Mouse (Mus musculus): ENCODE results near the gene Cfap100. TPM values are rescaled to one million over a fixed set of nuclear protein-coding genes. Genes with fewer than 3 reads are reported as not detected.

Cfap100 gene
- total RNA-seq, 2 experiments from 2014 or later, result 4.9 to 6.5 TPM

DNA sequence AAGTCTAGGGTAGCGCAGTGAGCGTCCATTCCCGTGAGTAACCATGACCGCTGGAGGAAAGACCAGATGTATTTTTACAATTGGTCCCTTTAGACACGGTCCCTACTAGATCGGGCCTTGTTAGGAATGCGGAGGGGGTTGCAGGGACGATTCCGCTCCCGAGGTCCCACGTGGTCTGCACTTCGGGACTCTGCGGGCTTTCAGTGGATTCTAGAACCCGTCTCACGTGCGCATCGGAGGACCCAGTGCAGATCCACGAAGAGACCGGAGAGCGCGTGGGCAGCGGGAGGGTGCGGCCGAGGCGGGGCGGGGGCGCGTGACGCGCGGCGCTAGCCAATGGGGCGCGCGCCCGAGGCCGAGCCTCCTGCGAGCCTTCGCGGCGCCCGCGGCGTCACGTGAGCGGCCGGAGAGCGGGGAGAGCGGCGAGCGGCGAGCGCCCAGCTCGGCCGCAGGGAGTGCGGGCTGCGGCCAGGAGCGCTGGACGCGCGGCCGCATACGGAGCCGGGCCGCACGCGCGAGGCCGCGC is 33.6 kb upstream of the Cfap100 start, which contains the start of gene Klf15:
TSS of gene Klf15 (plus strand) at position 396 of the 526 bp plus-strand sequence.
- intact Hi-C loops (cut with DNase I), result no loop called here
- peak; percentile 65 to 92 for DNase-seq (ENCODE audit: extremely low spot score in 1 of 2, low spot score in 2 of 2)

DNA sequence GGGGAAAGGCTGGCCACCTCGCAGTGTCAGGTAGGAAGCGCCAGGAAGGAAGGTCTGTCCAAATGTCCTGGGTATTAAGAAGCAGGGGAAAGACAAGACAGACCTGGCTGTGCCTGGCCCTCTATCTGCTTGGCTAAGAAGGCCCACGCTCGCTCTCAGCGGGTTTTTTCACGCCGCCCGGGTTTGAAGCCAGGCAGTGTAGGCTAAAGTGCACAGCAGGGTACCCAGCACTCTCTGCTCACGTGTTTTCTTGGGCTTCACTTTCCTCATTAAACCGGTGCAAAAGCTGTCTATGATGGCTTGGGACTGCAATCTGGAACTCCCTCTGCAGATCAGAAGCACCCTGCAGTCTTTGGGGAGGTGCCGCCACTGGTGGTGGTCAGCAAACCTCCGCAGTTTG is 33.2 kb upstream of the Cfap100 start:
- intact Hi-C loops (cut with DNase I), result no loop called here
- no peak for DNase-seq (ENCODE audit: extremely low spot score in 1 of 2, low spot score in 2 of 2)

DNA sequence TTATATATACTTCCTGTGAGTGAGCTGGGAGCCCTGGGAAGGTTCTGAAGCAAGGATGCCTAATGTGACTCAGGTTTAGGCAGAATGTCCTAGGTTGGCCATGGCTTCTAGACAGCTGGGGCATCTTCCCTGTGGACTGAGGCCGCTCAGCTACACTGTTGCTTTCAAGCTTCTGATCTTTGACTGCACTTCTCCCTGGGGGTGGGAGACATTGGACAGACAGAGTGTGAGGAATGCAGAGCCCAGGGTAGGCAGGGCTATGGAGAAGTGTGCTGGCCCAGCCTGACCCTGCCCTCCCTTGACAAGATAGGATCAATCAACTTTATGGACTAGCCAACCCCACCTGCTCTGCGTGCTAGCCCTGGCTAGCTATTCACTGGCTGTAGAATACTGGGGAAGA is 32.6 kb upstream of the Cfap100 start:
- intact Hi-C loops (cut with DNase I), result no loop called here
- DNase-seq (ENCODE audit: extremely low spot score in 1 of 2, low spot score in 2 of 2), result no peak

DNA sequence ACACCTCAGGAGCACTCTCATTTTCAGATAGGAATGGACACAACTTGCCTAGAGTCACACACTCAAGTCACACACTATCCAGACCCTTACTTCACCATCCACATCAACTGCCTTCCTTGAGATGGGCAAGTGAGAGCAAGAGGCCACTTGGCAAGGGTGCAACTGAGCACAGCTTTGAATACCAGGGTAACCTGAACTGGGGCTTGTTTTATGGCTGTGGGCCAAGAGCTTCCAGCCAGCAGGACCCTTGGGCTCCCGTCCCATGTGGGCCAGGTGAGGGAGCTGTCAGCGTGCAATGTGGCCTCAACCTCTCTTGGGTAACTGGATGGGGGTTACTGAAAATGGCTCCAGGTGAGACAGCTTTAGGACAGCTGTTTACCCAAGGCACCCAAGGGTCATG is 28.8 kb upstream of the Cfap100 start:
- intact Hi-C loops (cut with DNase I), result no loop called here
- no peak for DNase-seq (ENCODE audit: extremely low spot score in 1 of 2, low spot score in 2 of 2)

- no peak for DNase-seq (ENCODE audit: extremely low spot score in 1 of 2, low spot score in 2 of 2)
- intact Hi-C loops (cut with DNase I), result loop anchor here (5.0 kb wide), 1 partner anchor 64 kb away; no protein-coding TSS in a partner anchor
These were observed 25.2 kb upstream of the Cfap100 start for GRCm38 (mm10) chr6:90453751-90454150.

- intact Hi-C loops (cut with DNase I), result loop anchor here (5.0 kb wide), 1 partner anchor 65 kb away; no protein-coding TSS in a partner anchor
These were observed 24.0 kb upstream of the Cfap100 start for GRCm38 (mm10) chr6:90452603-90453002.

DNA sequence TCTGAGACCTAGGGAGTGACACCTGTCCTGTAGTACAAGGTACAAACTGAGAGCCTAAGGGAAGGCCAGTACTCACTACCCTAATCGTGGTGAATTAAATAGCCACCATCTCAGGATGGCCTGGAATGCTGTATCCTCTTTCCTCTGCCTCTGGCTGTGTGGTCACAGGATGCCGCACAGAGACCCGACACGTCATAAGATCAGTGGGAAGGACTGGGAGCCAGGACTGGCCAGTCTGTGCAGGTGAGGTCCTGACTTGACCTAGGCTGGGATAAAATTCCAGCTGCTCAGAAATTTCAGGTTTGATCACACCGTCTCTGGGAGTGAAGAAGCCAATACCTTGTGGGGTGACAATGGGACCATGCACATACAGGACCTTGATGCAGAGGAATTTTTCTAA is 22.9 kb upstream of the Cfap100 start:
- intact Hi-C loops (cut with DNase I), result loop anchor here (5.0 kb wide), 1 partner anchor 66 kb away; no protein-coding TSS in a partner anchor
- no peak for DNase-seq (ENCODE audit: extremely low spot score in 1 of 2, low spot score in 2 of 2)

More at GRCm38 (mm10) chr6:90452603-90453002, 24.0 kb upstream of the Cfap100 start:
- DNase-seq (ENCODE audit: extremely low spot score in 1 of 2, low spot score in 2 of 2), result no peak

DNA sequence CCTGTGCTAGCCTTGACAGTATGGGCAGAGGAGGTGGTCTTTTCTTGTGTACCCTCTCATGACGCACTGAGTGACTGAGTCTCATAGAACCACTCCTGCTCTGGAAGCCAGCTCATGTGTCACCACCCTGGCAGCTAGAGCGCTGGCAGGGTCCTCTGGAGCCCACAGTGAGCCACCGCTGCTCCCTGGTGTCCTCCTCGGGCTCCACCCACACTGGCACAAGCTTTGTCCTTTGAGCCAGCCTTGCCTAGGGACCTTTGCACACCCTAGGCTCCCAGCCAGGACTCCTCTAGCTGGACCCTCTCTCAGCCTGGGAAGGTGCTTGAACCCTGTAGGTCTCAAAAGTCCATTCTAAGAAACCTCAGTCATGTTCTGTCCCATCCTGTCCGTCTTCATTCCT is 22.1 kb upstream of the Cfap100 start:
- intact Hi-C loops (cut with DNase I), result loop anchor here (5.0 kb wide), 1 partner anchor 67 kb away; no protein-coding TSS in a partner anchor
- no peak for DNase-seq (ENCODE audit: extremely low spot score in 1 of 2, low spot score in 2 of 2)

GRCm38 (mm10) chr6:90450179-90450578 is 21.6 kb upstream of the Cfap100 start:
- intact Hi-C loops (cut with DNase I), result loop anchor here (5.0 kb wide), 1 partner anchor 67 kb away; no protein-coding TSS in a partner anchor
- DNase-seq (ENCODE audit: extremely low spot score in 1 of 2, low spot score in 2 of 2), result peak; percentile 70 to 87

- intact Hi-C loops (cut with DNase I), result no loop called here
- DNase-seq (ENCODE audit: extremely low spot score in 1 of 2, low spot score in 2 of 2), result peak in 1 of 2 experiments; percentile 64
These were observed 18.3 kb upstream of the Cfap100 start for GRCm38 (mm10) chr6:90446883-90447282.

DNA sequence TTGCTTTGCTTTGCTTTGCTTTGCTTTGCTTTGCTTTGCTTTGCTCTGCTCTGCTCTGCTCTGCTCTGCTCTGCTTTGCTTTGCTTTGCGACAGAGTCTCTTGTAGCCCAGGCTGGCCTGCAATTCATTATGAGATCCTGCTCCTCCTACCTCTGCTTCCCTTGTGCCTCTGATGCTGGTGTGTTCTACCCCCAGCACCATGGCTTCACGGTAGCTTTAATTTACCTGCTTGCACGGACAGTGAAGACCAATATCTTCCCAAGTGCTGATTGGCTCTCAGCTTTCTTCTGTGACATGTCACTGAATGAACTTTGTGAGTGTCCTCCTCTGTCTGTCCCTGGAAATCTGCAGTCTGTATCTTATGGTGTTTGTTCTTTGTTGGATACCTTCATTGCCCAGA is 8.4 kb upstream of the Cfap100 start:
- intact Hi-C loops (cut with DNase I), result no loop called here
- DNase-seq (ENCODE audit: extremely low spot score in 1 of 2, low spot score in 2 of 2), result no peak

- intact Hi-C loops (cut with DNase I), result no loop called here
- no peak for DNase-seq (ENCODE audit: extremely low spot score in 1 of 2, low spot score in 2 of 2)
These were observed 7.8 kb upstream of the Cfap100 start for GRCm38 (mm10) chr6:90436192-90436907.

GRCm38 (mm10) chr6:90435195-90435618 is 6.6 kb upstream of the Cfap100 start:
- intact Hi-C loops (cut with DNase I), result no loop called here
- peak; percentile 55 to 80 for DNase-seq (ENCODE audit: extremely low spot score in 1 of 2, low spot score in 2 of 2)

DNA sequence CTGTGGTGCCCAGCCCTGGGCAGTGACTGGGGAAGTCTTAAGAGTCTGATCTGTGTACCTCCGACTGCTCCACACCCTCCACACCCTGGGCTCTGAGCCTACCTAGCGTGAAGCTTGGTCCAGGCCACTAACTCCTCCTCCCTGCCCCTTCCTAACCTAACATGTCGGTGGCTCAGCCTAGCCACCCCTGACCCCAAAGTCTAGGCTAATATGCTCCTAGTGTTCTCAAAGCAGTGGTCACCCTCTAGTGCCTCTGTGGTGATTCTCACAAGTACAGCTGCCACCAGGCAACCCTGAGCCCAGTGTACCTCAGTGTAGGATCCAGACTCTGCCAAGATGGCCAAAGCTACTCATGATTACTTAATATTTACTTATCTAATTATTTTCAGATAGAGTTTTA is 6.1 kb upstream of the Cfap100 start:
- no peak for DNase-seq (ENCODE audit: extremely low spot score in 1 of 2, low spot score in 2 of 2)
- intact Hi-C loops (cut with DNase I), result no loop called here

DNA sequence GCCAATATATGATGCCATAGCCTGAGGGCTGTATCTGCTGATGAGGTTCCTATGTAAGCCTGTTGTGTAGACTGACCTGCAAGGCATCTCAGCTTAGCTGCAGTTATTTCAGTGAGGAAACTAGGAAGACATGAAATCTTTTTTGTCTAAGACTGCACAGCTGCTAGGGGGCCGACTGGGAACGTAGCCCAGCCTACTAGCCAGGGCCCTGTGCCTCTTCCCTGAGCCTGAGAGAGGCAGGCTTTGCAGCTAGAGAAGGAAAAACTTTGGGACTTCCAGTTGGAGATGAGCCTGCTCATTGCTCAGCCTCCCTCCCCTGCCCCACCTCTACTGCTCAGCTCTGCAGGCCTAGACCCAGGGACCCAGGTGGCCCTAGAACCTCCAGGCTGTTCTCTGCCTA is 2.9 kb upstream of the Cfap100 start:
- intact Hi-C loops (cut with DNase I), result no loop called here
- DNase-seq (ENCODE audit: extremely low spot score in 1 of 2, low spot score in 2 of 2), result peak; percentile 66 to 69

DNA sequence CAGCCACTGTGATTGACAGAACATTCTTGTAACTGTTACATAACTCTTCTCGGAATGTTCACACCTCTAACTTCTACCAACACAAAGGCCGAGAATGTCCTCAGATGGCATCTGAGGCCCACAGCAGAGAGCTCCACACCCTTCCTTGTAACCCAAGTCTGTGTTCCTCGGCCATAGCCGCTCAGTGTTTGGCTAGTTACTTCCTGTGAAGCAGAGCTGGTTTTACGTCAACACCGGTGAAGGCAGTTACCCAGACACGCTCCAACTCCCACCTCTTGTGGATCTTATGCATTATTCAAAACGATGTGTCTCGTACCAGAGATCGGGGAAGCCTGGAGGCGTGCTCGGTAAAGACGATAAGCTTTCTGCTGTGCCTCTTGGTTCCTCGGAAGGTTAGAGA is 1.3 kb upstream of the Cfap100 start:
- intact Hi-C loops (cut with DNase I), result loop anchor here (10.0 kb wide), 1 partner anchor 755 kb away; no protein-coding TSS in a partner anchor
- no peak for DNase-seq (ENCODE audit: extremely low spot score in 1 of 2, low spot score in 2 of 2)

- intact Hi-C loops (cut with DNase I), result loop anchor here (10.0 kb wide), 1 partner anchor 751 kb away; no protein-coding TSS in a partner anchor
- no peak for DNase-seq (ENCODE audit: extremely low spot score in 1 of 2, low spot score in 2 of 2)
These were observed 2.6 kb downstream of the Cfap100 start for GRCm38 (mm10) chr6:90426003-90426402.

- no peak for DNase-seq (ENCODE audit: extremely low spot score in 1 of 2, low spot score in 2 of 2)
- intact Hi-C loops (cut with DNase I), result loop anchor here (10.0 kb wide), 1 partner anchor 751 kb away; no protein-coding TSS in a partner anchor
These were observed 3.2 kb downstream of the Cfap100 start for GRCm38 (mm10) chr6:90425361-90425760.

DNA sequence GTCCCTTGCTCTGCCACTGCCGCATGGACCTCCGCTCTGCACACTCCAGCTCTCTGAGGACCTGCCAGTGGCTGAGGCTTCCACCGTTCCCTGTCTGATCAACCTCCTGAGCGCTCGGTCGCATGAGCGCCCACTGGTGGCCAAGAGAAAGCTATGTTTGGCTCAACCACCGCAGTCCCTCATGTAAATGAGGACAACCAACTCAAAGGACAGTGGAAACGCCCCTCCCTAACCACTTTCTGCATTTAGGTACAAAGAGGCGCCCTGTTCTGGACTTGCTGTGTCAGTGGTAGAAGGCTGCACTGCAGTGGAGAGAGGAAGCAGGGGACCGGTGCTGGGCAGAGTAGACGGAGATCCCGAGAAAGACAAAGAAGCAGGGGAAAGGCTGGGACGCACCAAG is 6.0 kb downstream of the Cfap100 start:
- intact Hi-C loops (cut with DNase I), result loop anchor here (5.0 to 10.0 kb wide), 2 partner anchors 50 to 748 kb away; no protein-coding TSS in a partner anchor
- DNase-seq (ENCODE audit: extremely low spot score in 1 of 2, low spot score in 2 of 2), result peak; percentile 77 to 88

DNA sequence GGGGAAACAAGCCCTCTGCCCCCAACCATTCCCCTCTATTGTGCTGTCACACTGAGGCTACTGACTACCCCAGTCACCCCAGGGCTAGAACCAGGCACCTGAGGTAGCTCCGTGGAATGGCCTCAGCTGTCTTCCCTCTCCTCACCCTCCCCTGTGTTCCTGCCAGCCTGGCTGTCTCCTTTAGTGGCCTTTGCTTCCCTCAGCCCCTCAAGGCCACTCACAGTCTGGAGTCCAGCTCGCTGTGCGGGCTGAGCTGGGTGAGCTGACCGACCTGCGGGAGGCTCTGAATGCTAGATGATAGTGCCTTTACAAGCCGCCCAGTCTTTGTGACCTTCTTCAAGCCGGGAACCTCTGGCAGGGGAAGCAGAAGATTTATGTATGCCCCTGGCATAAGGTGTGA is 16.7 kb downstream of the Cfap100 start:
- no peak for DNase-seq (ENCODE audit: extremely low spot score in 1 of 2, low spot score in 2 of 2)
- intact Hi-C loops (cut with DNase I), result no loop called here

Data from left cerebral cortex, postnatal 10 days (tissue).